Mouse (Mus musculus) layer of hippocampus, adult 8-10 months (tissue): ENCODE measurements around the gene Tgm4. TPM values are rescaled to one million over a fixed set of nuclear protein-coding genes. Genes with fewer than 3 reads are reported as not detected.

ENCODE experiments used
- DNase-seq, 2 experiments: peaks; one replicate each; pipeline ENCODE4 v3.0.0; 2022; ENCODE audit warnings: low spot score in 2 of 2
- total RNA-seq, 4 experiments: library from RNA; stranded (reverse); gene quantifications; 2 replicates each; pipeline ENCODE4 v1.2.4; 2022

Gene Tgm4
- 1 to 10 TPM; 1.2 to 2.2 (median 1.9) TPM for total RNA-seq

DNA sequence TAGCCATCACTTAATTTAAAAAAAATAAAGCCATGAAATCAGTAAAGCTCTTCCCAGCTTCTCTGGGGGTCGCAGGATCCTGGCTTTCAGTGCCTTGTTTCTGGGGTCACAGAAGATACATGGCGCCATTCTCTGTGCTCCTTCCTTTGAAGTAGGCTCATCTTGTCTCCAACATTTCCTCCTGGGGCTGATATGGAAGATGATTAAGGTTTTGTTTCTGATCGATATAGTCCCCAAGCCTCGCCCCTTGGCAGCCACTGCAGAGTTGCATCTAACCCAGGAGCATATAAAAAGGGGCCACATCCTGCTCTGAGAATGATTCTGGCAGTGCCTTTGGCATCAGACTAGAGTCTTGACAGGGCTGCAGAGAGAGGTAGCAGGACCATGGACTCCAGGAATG, at the start of gene Tgm4:
TSS of gene Tgm4 (plus strand) at position 301 of the 400 bp plus-strand sequence.
- DNase-seq, result no peak

DNA sequence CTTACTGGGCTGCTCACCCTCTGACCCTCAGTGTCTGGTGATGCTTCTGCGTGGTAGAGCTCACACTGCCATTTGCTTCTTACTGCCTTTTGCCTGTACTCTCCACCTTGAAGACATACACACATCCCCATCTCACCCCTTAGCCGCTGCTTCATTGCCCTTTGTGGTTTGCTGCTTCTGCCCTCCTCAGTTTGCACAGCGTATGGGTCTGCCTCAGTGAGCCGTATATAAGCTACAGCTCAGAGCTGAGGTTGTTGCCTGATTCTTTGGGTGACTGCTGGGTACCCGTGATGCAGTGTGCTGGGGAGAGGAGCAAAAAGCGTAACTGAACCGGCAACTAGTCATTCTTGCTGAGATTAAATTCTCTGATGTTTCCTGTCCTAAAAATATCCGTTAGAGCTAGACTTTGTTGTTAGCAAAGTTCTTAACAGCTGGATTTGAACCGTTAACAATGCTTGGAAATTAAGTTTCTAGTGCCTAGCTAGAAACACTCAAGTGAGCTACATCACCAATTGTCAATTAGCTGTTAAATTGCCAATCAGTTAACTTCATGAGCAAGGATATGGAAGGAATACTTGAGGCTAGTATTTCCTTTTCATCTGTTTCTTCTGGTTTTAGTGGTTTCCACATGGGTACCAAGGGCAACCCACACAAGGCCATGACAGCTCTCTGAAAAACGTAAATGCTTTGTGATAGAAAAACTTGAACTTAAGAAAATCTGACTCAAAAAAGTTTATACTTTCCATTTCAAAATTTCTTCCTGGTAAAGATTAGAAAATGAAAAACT, 35.9 kb upstream of the Tgm4 start:
- no peak for DNase-seq

DNA sequence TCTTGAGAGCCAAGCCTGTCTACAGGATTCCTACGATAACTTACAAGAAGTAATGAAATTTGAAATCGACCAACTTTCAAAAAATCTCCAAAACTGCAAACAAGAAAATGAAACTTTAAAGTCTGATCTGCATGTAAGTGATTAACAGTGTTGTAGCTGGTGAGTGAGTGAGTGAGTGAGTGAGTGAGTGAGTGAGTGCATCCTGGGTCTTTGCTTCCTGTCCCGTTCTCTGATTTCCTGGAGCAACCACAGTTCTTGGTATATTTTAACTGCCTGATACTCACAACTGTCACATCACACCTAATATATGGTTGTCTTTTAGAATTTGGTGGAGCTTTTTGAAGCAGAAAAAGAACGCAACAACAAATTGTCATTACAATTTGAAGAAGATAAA, 35.3 kb upstream of the Tgm4 start:
- no peak for DNase-seq

DNA sequence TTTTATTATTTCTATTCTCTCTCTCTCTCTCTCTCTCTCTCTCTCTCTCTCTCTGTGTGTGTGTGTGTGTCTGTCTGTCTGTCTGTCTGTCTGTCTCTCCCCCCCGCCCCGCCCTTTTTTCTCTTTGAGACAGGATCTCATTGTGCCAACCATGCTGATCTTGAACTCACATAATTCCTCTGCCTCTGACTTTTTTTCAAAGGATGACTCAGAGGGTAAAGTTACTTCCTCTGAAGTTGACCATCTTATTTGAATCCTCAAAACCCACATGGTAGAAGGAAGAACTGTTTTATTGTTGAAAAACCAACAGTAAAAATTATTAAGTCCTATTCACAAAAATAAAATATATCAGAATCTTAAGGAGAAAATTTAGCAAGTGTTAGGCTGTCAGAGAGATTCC, 29.8 kb upstream of the Tgm4 start:
- no peak for DNase-seq

DNA sequence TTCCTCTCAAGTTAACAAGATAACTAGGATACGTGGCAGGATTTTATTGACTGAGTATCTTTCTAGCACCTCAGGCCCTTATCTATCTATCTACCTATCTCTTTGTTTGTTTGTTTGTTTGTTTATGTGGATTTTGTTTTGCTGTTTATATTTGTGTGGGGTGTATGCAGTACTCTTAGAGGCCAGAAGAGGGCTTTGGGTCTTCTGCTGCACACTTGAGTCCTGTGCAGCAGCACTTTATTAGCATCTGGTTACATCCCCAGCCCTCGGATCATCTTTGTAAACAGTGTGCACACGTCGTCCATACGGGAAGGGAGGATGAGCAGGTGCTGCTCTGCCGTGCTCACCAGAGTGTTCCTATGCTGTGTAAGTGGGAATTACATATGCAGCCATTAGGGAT, 28.5 kb upstream of the Tgm4 start:
- no peak for DNase-seq

DNA sequence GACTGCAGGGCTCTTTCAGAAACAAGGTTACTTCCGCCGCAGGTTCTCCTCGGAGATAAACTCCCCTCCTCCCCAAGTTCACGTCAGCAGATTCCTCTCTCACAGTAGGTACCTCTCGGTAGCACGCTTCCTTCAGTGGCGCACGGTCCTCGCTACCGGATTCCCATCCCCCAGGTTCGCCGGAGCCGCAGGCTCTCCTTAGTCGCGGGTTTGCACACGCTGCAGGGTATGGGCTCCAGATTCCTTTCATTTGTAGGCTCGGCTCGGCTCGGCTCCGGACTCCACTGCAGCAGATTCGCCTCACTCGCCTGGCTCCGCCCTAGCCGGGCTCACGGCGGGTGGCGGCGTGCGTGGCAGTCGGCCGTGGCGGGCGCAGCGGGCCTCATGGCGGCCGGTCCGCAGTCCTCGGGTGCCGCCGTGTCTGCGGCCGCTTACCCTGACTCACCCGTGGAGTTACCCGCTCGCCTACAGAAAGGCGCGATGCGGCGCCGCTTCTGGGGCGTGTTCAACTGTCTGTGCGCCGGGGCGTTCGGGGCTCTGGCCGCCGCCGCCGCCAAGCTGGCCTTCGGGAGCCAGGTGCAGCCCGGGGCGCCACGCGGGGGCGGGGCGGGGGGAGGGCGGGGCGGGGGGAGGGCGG, 13.4 kb upstream of the Tgm4 start, which contains the start of gene Tmem42:
TSS of gene Tmem42 (plus strand) at position 332 of the 637 bp plus-strand sequence.
- DNase-seq, result peak; percentile 73 to 85

DNA sequence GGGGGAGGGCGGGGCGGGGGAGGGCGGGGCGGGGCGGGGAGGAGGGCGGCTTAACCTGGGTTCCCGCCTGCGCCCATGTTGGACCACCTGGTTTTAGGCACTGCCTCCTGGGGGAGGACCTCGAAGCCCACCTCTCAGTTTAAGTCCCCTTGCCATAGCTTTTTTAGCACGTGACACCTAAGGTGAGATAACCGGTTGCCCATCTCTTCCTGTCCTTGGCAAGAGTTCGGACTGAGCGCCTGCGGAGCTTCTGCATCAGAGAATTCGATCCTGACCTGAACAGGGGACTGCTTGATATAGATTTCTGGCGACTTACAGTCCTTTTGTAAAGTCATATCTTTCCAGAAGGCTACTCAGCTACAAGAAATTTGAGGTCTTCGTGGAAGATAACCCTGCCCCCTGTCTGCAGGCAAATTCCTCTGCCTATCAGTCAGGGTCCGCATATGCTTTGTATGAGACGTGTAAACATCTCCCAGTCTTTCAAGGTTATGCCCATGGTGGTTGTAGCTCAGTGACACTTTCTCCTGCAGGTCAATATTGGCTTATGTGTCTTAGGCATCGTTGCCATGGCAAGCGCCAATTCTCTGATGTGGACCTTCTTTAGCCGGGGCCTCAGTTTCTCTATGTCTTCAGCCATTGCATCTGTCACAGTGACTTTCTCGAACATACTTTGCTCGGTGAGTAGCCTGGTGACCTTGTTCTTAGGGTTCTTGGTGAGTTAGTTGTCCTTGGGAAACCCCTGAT, 12.7 kb upstream of the Tgm4 start:
- DNase-seq, result peak in 1 of 2 experiments; percentile 18

DNA sequence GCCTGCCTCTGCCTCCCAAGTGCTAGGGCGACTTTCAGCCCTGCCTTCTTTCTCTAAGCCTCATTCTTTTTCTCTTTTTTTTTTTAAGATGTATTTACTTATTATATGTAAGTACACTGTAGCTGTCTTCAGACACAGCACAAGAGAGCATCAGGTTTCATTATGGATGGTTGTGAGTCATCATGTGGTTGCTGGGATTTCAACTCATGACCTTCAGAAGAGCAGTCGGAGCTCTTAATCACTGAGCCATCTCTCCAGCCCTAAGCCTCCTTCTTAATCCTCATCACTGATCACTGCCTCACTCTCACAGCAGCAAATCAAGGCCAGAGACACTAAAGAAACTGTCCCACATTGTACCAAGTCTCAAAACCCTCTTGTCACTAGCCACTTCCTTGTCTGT, 10.3 kb upstream of the Tgm4 start:
- no peak for DNase-seq

DNA sequence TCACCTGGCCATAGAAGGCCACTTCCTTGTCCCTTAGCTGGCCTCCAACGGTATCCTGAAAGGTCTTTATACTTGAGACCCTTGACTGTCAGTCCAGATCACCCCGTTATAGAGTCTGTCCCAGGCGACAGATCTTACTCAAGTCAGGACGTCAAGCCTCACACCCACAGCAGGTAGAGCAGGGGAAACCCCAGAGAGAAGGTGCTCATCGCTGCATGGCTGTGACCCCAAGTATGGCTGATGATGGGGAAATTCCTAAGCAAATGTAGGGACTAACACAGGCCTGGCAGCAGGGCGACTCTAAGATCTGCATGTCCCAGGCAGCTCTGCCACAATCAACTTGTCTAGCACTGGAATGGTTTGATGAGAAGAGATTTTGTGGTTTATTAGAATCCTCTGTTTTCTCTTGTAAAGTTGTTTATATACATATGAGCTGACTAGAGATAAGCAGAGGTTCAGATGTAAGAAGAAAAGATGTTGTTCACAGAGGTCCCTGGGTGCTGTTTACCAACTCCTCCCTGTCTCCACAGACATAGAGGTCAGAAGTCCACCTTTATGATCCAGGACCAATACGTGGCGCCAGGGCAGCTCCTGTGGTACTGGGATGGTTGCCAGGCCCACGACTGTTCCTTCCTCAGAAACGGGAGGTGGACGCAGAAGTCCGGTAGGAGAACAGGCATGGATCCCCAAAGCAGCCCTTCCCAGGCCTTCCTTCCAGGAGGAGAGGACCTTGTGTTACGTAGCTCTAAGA, 2.9 kb upstream of the Tgm4 start:
- DNase-seq, result no peak

DNA sequence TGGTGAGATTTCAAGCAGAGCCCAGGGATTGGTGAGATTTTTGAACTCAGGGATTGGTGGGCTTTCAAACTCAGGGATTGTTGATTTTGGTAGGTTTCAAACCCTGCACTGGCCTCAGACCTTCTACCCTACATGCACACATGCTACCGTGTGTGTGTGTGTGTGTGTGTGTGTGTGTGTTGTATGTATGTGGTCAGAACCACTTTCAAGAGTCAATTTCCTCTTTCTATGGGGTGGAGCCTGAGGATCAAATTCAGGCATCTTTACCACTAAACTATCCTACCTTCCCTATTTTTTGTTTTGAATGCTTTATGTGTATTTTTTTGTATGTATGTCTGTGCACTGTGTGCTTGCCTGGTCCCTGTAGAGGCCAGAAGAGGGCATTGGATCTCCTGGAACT, 13.1 kb downstream of the Tgm4 start:
- DNase-seq, result no peak

DNA sequence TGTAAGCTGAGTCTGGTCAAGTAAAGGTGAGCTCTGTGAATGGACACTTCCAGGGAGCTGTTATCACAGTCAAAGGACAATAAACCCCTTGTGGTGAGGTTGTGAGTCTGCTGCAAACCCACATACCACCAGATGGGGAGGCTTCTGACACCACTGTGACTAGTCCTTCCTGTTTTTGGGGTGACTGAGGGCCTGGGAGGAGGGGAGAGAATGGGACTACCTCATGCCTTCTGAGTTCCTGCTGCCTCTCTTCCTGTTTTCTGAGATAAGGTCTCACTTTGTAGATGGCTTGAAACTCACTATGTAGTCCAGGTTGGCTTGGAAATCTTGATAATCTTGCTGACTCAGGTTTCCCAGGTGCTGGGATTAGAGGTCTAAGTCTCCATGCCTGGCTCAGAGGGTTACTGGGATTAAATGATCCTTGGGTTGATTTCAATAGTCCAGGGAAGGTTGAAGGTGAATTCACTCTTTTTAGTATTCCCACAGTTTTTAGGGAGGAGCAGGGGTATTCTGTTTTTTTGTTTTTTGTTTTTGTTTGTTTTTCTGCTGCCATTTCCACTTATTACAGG, 24.3 kb downstream of the Tgm4 start:
- no peak for DNase-seq

DNA sequence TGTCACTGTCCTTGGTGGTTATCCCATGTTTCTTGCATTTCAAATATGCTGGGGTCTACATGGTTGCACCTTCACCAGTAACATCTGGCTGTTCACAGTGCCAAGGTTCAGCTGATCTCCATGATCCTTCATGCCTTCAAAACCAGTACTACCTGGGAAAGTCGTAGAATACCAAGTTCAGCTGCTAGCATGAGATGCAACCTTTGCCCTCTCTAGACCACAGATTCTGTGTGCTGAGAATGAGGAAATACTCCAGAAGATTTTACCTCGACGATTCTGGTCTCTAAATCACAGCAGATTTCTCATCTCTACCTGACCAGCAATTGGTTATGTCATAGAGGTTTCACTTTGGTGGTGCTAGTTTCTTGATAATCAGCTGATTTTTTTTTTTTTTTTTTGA, 25.6 kb downstream of the Tgm4 start:
- no peak for DNase-seq

DNA sequence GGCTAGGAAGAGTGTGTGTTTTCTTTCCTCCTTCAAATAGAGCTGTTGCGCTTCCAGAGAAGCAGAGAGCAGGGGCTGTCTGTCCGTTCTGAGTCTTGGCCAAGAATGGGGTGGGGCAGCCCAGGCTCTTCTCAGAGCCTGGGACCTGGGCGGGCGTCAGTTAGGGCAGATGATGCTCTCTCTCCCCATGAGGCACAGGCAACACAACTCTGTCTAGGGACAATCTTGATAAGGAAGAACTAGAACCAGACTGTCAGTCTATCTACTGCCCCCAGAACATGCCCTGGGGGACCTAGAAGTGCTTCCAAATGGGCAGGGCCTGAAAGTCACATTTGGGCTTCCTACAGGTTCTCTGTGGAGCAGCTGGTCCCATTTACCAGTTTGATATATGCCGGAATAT, 44.6 kb downstream of the Tgm4 start:
- DNase-seq, result no peak

DNA sequence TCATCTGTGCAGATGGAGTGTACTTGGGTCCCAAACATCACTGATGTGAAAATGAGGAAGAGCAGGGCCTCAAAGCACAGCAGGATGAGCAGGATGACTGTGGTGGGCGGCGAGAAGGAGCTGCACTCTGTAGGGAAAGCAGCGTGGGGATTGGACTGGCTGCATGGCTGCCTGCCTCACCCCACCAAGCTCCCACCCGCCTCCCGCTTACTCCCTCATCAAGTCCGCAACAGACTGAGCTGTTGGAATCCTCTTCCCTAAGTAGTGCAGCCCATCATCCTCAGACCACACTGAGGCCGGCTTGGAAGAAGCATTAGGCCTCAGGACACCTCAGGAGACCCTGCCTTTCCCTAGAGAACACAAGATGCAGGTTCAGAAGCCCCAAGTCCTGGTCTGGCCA, 45.8 kb downstream of the Tgm4 start:
- no peak for DNase-seq

DNA sequence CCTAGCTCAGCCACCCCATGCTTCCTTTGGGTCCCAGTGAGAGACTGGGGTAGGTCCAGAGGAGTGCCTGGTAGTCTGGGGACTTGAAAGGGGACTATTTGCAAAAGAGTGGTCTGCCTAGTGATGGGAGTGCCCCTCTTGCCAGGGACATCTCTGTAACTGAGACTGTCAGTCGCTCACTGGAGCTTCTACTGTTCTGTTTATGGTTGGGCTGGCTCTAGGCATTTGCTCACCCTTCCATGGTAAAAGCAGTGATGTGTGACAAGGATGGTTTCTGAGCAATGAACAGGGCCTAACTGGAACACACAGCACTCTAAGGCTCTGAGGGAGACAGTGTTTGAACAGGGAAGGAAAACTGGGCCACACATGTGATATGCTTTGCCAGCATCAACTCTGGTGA, 46.3 kb downstream of the Tgm4 start:
- no peak for DNase-seq

DNA sequence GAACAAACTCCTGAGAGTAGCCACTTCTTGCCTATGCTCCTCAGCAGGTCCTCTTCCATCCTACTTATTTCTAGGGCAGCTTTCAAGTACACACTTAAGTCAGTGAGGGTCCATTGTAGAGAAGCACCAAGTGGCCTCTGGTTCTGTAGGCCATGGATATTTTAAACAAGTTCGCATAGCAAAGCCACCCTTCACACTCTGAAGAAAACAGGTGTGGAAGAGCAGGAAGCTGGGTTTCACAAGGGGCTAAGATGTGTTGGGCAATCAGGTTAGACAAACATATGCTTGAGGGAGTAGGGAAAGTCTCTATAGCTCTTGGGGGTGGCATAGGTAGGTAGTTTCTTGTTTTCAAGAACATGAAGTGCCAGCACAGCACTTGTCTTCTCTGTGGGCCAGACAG, 50.8 kb downstream of the Tgm4 start:
- no peak for DNase-seq

DNA sequence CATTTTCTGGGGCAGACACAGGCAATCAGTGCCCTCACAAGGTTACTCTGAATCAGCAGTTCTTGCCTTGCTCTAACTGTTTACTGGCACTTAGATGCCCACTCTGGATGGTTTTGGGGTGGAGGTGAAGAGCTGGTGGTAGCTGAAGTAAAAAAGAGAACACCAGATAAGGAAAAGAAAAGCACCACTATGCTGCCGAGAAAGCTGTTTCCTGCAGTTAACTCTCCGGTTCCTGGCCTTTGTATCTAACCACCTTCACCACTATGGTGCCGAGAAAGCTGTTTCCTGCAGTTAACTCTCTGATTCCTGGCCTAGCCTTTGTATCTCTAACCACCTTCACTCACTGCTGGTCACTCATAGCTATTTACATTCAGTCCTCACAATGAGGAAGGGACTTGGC, 53.0 kb downstream of the Tgm4 start:
- no peak for DNase-seq

DNA sequence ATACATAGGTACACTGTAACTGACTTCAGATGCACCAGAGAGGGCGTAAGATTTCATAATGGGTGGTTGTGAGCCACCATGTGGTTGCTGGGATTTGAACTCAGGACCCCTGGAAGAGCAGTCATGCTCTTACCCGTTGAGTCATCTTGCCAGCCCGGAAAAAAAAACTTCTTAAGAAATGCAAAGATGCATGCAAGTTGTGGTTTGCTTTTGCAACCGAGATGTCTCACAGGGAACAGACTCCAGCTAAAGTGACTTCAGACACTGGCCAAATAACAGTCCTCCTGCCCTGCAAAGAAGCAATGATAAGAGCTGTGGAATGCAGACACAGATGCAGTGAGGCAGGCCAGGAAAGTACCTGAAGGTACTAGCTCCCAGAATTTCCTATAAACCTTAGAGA, 56.3 kb downstream of the Tgm4 start:
- DNase-seq, result no peak

DNA sequence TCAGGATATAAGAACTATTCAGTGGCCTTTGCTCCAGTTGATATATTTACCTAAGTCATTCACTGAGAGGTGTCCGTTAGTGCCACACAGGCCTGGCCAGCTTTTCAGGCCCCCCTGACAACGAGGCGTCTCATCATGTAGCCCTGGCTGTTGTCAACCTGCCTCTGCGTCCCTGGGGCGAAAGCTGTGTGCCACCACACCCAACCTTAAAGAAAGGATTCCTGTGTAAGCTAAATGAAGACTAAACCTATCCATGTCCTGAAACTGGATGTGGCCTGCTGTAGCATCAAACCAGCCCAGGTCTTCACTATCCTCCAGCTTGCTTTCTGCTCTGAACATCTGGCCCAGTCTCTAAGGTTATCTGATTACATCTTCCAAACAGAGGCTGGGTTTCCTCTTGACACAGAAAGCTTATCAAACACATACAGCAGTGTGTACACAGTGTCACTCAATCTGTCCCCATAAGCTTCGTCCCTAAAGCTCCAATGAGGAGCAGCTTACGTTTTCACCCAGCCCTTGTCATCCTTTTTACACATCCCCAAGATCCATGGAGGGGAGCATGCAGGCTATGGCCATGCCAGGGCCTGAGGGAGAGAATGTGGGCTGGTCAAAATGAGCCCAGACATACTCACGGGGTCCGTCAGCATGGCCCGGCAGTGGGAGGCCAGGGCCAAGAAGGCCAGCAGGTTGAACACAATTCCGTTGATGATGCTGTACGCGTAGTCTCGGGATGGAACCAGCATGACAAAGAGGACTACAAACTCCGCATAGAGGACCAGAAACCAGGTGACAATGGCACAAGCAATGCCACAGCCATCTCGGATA, 65.3 kb downstream of the Tgm4 start:
- DNase-seq, result no peak

DNA sequence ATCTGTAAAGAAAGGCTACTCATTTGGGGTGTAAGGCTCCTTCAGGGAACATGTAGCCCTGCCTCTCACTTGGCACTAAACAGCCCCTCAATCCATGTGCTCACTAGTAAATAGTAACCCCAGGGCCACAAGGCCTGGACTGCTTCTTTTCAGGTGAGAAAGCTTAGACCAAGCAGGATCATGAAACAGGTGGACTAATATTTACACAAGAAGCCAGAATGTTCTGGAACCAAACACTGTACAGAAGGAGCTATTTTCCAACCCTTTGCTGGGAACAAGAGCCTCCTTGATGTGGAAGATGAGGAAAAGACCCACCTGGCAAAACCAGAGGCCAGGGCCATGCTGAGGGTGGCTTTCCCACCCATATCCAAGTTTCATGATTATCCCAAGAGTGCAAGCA, 68.9 kb downstream of the Tgm4 start:
- DNase-seq, result no peak

DNA sequence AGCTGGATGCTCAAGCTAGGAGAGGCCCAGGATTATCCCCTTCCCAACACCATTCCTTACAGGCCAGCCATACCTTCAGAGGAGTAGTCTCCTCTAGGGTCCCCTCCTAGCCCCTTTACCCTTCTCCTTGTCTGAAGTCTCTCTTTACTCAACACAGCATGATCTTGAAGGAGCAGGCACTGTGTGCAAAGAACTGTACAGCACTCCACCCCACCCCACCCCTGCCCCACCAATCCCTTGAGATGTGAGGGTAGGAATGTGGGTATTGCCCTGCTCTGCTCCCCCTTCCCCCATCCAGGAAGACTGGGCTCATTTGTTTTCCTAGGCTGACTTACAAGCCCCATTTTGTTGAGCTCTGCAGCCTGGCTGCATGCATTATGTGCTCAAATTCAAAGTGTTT, 69.8 kb downstream of the Tgm4 start:
- DNase-seq, result no peak
